Mouse (Mus musculus): ENCODE data around the gene Aff3.

DNA sequence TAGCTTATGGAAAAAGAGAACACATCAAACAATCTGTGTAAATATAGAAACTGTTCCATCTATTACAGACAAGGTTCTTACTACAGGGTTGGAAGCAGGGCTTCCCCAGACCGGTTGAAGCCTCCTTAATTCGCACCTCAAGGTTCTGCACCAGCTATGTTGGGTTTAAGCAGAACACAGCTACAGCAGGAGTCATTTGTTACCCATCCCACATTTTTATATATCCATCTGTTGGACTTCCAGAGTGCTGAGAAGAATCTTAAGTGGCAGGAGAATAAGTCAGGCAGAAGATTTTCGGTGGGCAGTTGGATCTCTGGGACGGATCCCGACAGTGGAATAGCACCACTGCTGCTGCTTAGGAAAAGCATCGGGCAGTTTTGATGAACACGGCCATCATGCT, 384.2 kb downstream of the Aff3 start:
- TF ChIP-seq EP300 (IDR thresholded peaks at IDR 0.05; ENCODE audit: low read depth) (no peak), CTCF (IDR thresholded peaks at IDR 0.05; ENCODE audit: low read depth) (no peak)
